Mouse (Mus musculus): ENCODE measurements around the gene Asb11.

Asb11 gene

DNA sequence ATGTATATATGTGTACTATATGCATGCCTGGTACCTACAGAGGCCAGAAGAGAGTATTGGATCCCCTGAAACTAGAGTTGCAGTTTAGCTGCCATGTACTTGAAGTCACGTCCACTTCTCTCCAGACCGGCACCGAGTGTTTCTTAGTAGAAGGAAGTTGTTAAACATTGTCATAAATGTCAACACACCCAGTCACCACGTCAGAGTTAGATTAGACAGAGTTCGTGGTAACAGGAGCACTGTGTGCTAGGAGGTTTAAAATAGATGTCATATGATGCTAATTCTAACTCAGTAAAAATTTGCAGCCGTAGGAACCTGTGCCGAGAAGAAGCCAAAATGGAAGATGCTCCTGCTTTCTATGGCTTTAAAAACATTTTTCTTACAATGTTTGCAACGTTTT, at the start of gene Asb11:
Gene Asb11, plus strand, starts transcription at position 286 of the 400 bp plus-strand sequence.
- no peak for DNase-seq

DNA sequence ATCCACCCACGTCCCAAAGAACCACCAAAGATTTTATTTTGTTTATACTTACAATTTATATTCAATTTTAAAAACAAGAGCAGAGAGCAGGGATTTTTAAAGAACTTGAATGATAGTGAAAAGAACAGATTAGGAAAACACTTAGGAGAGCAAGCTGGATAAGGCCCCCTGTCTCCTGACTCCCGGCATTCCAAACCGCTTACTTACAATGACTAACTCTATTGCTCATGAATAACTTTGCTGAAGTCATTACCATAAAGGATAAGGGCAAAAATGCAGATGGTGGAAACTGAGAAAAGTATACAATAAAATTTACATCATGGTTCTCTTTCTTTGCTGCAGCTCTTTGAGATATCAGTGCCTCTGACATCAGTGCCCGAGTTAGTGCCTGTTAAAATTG, 42.7 kb upstream of the Asb11 start:
- DNase-seq, result peak; percentile 12

DNA sequence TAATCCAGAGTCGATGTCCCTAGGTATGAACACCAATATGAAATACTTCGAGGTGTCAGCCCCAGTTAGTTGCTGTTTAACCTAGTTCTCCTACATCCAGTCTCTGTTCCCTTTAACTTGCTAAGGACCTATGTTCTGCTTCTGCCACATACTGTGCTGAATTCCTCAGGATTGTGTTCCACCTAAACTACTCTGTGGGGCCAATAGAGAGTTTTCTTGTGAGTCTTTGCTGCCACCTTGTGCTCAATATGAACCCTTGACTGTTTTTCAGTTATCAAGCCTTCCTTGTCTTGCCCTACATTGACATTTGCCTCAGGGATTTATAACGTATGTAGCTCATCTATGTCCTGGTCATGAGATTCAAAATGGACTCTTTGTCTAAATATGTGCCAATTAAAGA, 38.3 kb upstream of the Asb11 start:
- DNase-seq, result peak; percentile 11

DNA sequence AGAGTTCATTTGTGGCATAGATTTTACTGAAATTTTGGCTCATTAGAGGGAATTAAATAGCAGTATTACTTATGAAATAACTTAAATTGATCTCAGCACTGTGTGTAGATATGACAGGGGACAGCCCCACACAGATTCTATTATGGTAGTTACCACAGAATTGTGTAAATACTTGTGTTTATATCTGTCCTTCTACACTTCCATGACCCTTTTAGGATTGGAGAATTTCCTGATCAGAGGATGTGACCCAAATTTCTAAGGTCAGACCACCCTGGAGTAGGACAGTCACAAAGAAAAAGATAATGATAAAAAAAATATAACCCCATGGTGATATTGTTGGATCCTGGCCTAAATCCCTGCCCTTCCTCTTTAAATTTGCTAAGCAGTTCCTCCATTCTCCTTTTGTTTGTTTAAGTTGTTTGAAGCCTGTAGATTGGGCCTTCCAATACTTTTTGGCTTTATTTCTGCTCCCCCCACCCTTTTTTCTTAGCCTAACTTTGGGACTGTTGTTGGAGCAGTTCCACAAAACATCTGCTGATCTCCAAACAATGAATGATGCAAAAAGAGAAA, 31.6 kb upstream of the Asb11 start:
- DNase-seq, result peak; percentile 16

DNA sequence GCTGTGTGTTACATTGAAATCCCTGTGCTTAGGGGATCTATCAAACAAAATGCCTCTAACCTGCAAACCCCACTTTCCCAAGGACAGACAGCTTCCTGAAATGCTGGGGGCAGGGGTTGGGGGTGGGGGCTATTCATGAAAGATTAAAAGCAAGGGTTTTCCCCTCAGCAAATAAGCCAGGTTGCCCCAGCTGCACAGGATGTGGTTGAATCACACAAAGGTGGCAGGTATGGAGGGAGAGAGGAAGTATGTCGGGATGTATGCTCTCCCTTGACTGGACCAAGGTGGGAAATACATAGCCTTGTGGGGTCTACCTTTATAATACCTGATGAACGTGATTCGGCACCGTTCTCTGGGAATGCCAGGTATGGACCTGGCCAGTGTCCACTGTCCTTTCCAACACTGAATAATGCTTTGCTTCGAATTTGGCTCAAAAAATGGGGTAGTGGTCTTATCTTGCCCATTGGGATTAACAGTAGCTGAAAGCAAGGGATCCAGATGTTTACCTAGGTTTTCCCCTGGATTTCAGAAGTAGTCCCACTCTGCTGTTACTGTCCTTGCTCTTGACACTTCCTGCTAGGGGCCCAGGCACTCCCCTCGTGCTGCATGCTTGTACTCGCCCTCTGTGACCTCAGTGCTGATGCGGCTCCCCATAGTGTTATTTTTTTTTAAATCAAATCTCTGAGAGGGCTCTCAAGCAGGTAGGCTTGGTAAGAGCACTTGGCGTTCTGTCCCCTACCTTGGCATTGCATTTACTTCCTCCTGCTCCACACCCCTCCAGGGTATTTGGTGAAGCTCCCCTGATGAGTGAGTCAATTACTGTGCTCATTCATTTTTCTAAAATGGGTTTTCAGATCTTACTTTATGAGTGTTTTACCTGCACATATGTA, 30.4 kb upstream of the Asb11 start:
- DNase-seq, result peak; percentile 46

DNA sequence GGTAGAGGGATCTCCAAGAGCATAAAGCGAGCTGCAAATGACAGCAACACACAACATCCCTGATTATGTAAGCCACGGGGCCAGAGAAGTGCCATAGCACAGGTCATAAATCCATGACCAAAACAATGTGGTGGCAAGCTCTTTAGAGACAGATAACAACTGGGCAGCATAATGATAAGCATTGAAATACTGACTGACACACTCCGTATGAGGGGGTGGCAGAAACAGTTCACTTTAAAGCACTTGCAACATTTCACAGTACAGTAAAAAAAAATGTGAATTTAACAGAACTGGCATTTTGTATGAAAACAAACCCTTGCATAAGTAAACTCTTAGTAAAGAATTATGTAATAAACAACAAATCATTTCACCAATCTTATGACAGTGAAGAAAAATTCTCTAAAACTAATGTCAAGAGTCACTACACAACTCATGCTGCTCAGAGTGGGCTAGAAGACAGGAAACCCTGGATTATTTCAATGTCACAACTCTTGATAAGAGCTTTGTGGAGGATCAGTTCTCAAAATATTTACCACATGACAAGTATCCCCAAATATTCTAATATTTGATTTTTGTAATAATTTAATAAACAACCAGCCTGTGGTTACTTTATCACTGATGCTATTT, 28.4 kb upstream of the Asb11 start:
- peak; percentile 6 for DNase-seq

DNA sequence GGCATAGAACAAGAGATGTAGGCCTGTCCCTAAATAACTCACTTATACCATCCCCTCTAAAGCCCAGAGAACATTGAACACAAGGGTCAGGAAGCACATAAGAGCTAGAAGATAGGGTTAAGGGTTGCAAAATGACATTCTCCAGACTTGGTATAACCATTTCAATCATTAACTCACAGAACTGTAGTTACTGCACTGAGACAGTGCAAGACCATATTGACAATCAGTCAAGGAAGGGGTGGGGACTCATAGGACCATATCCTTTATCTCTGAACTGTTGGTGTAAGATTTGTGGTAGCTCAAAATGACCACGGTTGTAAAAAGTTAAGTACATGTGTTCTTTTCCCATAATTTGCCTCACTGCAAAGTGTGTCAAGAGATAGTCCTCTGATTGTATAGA, 26.2 kb upstream of the Asb11 start:
- DNase-seq, result no peak

DNA sequence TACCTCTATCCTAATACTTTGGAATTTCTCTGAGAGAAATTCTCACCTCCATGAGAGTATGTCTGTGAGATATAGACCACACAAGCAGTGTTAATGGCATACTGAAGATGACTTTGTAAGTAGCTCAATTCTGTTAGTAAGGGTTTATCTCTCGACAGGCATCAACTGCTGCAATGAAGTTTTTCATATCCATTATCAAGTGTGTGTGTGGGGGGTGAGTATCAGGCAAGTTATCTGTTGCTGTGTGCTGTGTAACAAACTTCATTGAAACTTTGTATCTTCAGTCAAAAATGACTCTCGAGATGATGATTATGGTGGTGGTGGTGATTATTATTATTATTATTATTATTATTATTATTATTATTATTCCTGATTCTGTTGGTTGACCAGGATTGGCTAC, 20.0 kb upstream of the Asb11 start:
- DNase-seq, result no peak

DNA sequence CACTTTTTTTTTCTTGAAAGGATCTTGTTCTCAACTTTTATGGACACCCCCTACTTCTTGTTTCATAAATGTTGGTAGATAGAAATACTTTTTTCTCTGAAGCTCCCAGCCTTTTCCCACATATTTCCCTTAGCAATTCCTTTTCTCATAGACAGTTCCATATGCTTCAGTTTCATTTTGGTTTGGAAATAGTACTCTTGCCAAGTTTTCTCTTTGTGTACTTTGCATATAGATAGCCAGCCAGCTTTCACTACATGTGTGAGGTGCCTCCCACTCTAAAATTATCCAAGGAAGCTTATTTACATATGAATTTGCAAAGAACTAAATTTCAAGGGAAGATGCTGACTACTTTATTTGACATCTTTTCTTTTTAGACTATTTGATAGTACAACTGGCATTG, 18.8 kb upstream of the Asb11 start:
- DNase-seq, result no peak

DNA sequence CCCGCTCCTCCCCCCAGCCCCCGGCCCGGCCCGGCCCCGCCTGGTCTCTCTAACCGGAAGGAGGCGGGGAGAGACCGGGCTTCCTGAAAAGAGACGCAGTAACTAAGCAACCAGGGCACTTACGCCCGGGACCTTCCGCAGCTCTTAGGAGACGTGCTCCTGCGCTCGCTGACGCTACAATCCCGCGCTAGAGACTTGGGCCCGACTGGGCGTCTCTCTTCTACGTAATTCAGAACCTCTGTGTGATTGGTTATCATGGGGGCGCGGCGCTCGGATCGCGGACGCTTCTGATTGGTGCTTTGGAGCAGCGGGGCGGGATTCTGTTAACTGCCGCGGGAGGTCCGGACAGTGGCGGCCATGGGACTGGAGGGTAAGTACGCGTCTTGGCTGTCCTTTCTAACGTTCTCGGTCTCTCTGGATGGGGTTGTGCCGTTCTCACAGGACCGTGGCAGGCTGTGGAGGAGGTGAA, 17.3 kb upstream of the Asb11 start, which contains the start of gene Piga:
Gene Piga, plus strand, starts transcription at position 317 of the 469 bp plus-strand sequence.
- DNase-seq, result peak; percentile 100

DNA sequence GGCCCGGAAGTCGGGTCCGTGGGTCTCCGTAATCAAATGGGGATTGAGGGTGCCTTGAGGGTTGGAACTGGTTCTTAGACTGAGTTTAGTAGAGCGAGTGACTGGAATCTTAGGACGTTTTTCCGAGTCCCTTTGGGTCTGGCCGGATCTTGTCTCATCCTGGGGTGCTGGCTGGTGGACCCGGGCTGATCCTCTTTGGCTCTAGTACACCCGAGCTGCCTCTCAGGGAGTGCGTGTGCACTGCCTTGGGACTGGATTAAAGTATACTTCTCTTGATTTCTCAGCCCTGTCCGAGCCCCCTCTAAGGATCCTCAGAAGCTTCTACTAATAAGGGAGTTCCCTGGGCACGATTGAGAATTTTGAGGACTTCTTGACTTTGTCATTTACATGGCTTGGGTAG, 16.8 kb upstream of the Asb11 start:
- DNase-seq, result no peak

DNA sequence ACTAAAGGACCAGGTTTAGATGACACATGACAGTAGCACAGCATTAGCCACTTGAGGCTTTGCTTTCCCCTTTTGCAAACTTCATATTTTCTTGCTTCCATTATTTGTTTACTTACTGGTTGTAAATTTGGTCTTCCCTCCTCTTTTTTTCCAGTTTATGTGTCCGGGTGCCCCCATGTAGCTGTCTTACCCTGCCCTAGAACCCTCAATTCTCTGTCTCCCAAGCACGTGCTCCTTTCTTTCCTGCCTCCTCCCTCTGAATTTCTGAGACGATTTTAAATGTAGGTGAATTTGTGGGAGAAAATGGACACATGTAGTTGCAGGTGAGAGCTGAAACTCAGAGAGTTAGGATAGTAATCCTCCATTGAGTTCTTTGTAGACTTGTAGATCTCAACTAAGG, 16.3 kb upstream of the Asb11 start:
- DNase-seq, result no peak

DNA sequence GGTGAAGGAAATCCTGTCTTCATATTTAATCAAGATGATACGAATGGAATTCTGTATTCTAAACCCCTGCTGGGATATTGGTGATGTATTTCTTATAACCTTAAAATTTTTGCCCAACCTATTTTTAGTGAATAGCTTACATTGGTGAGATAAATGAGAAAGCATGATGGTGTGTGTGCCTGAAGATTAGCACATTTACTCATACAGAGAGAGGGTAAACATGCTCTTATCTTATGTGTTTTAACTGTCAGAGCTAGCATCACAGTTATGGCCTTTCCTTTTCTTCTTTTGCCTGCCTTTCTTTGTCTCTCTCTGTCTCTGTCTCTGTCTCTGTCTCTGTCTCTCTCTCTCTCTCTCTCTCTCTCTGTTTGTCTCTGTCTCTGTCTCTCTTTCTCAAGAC, 12.0 kb upstream of the Asb11 start:
- DNase-seq, result no peak

DNA sequence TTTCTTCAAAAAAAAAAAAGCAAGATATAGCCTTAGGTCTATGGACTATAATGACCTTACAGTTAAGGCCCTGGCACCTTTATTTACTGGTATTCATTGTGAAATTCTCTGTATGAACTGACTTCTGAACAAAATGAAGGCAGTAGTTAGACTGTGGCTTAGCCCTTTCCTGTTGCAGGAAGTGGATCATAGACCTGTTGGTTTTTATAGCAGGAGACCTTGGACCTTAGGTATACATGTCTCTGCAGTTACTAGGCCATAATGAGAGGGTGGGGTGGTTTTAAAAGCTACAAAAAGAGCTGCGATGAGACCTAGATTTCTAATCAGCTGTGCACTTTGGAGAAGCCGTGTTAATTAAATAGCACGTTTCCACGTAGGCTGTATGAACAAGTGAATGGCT, 9.5 kb upstream of the Asb11 start:
- DNase-seq, result no peak

DNA sequence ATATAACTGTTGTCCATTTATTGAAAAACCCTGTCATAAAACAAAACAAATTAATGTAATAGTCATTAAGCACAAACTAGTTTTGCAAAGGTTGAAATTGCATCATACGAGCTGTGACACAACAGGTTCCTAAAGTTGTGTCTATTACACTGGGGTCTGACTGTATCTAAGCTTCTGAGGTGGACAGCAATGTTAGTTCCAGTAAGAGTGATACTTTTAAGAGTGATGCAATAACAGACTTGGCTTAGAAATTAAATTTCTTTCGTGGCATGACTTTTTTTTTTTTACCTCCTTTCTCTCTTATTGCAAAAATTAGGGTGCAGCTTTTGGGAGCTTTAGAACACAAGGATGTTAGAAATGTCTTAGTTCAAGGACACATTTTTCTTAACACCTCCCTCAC, 8.6 kb upstream of the Asb11 start:
- DNase-seq, result no peak

DNA sequence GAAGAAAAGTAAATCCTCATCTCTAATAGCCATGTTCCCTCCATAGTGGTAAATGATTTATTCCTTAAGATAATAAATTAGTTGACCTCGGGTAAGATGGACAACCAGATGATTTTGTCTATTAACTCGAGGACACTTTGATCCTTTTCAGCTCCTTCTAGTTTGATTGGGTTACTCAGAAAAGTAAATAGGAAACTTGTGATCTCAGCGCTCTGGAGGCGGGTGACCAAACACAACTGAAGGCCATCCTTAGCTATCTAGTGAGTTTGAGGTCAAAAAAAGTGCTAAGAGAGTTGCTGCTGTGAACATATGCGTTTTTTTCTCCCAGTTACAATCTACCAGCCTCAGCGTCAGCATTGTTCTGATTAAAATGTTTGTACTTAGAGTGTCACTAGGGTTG, 6.2 kb upstream of the Asb11 start:
- DNase-seq, result no peak

DNA sequence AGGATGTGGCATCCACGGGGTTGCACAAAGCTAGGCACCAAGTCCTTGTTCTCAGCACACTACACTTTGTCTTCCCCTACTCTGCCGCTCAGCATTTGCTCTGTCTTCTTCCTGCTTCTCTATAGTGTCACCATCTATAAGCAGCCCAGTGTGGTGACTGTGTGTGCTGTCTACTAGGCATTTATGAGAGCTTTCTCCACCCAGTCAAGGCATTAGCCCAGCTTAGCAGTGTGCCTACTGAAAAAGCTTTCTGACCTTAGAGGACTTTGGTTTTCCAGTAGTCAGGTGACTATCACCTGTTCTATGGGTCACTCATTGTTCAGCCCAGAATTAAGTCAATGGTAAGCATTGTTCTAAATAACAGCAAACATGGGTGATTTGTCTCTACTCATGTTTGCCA, 5.7 kb upstream of the Asb11 start:
- DNase-seq, result no peak

DNA sequence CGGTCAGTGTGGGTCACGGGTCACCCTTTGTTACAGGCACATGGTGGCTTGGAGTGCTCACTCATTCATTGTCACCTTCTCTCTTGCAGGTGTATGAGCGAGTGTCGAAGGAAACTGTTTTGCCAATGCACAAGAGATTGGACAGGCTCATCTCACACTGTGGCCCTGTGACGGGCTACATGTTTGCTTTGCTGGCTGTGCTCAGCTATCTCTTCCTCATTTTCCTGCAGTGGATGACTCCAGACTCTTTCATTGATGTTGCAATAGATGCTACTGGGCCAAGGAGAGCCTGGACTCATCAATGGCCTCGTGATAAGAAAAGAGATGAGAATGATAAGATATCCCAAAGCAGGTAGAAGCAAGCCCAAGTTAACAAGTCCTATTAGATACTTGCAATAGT, 5.3 kb upstream of the Asb11 start:
- DNase-seq, result no peak

DNA sequence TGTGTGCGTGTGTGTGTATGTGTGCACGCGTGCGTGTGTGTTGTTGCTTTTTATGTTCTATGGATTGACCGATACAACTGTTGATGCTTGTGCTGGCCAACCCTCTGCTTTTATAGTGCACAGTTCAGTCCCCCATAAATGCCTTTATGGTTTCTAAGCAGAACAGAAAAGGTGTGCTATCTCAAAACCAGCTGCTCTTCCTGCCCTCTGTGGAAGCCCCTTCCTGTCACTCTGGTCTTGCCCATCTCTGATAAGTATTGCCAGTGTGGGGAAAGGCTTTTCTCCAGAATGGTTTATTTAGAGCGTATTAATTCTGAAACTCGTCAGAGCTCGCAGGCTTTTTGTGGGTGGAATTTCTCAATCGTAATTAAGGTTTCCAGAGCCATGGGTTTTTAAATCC, 4.1 kb upstream of the Asb11 start:
- no peak for DNase-seq

DNA sequence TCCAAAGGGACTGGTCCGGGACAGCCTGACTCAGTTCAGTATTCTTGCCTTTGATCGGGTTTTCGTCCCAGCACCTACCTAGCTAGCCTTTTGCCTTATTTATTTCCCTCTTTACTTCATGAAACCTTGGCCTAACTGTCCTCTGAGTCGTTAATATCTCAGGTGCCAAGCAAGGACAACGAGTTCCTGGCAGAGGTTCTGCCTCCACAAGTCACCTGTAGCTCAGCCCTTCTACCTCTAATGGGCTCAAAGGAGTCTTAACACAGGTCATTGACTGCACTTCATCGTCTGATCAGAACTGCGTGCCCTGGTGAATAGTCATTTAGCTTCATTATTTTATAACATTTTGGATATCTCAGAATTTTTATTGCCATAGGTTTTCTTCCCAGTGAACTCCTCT, 2.7 kb downstream of the Asb11 start:
- no peak for DNase-seq

DNA sequence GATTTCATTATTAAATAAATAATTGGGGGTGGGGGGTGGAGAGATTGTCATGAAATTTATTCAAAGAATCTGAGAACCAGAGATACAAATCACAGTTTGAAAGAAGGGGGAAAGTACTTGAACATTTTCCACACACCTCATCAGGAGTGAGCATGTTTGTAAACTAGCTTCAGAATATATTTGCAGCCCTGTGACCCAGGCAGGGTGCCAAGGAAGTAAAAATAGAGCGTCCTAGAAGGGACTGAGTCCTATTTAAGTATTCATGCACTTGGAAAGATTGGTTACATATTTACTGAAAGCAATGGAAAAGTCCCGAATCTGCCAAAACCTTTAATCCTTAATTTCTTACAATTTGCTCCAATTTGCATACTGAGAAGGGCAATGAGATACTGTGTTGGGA, 3.3 kb downstream of the Asb11 start:
- DNase-seq, result peak; percentile 90

DNA sequence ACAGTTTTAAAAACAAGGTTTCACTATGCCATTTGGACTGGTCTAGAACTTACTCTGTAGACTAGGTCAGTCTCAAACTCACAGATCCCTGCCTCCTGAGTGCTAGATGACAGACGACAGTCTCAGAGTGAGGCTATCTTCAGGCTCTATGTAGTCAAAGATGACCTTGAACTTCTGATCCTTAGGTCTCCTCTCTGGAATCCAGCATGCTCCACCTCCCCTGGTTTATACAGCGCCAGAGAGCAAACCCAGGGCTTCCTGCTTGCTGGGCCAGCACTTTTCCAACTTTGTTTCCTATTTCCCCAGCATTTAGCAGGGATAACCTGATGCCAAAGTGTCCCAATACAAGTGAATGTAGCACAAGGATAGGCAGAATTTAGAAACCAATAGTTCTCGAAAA, 3.9 kb downstream of the Asb11 start:
- no peak for DNase-seq

DNA sequence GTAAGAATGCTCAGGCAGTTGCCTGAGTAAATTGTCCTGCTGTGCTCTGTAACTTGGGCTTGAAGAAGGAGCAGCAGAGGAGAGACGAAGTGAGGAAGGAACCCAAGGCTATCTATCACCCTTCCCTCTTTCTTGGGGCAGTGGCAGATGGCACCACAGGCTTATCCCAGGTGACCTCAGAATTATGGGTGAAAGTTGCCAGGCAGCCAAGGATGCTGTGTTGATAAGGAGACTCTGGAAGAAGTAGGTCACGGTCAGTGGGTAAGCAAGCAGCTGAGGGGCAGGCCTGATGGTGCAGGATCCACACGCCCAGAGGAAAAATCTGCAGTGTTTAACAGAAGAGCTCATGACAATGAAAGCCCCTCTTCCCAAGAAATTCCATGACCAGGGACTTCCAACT, 4.5 kb downstream of the Asb11 start:
- DNase-seq, result no peak

DNA sequence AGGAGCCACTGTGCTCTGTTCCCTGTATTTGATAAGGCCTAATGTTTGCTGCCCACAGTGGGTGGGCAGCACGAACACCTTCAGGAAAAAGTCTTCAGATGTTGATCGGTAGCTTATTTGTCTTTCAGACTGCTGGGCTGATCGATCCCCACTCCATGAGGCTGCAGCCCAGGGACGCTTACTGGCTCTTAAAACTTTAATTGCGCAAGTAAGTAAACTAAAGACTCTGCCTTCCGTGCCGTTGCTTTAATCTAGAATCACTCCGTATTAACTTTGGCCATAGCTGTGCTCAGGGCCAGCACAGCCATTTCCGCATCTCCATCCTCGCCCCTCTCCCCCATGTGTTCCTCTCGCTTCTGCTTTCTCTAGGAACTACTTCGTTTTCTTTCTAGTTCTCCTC, 8.8 kb downstream of the Asb11 start:
- DNase-seq, result no peak

Data from heart, adult 11 months (tissue).